Mouse (Mus musculus) lung, embryonic 15.5 days (tissue): ENCODE measurements around the gene Wfdc18. TPM values are rescaled to one million over a fixed set of nuclear protein-coding genes. Genes with fewer than 3 reads are reported as not detected.

Experiments
- ATAC-seq: fragments of 200-750 bp; cut with Nextera tagmentation; 2 replicates; pipeline ENCODE4 v1.8.0; 2017; ENCODE audit warnings: moderate number of reproducible peaks, borderline replicate concordance; ENCODE audit not compliant: low FRiP score, low TSS enrichment; ENCODE audit errors: extremely low read depth
- H3K27ac ChIP-seq: fragments of 300-500 bp; sonication (generic); 2 replicates; pipeline ENCODE4 v1.5.1; 2015; ENCODE audit warnings: moderate library complexity, mild to moderate bottlenecking, inconsistent platforms
- H3K27me3 ChIP-seq: fragments of 300-500 bp; sonication (generic); 2 replicates; pipeline ENCODE4 v1.6.1; 2015; ENCODE audit warnings: inconsistent platforms
- H3K36me3 ChIP-seq: fragments of 300-500 bp; sonication (generic); 2 replicates; pipeline ENCODE4 v1.6.1; 2015; ENCODE audit warnings: inconsistent platforms
- H3K4me1 ChIP-seq: fragments of 300-500 bp; sonication (generic); 2 replicates; pipeline ENCODE4 v1.6.1; 2015; ENCODE audit warnings: inconsistent platforms
- H3K4me2 ChIP-seq: fragments of 300-500 bp; sonication (generic); 2 replicates; pipeline ENCODE4 v1.6.1; 2015; ENCODE audit warnings: inconsistent platforms, mild to moderate bottlenecking, moderate library complexity
- H3K4me3 ChIP-seq: fragments of 300-500 bp; sonication (generic); 2 replicates; pipeline ENCODE4 v1.5.1; 2015; ENCODE audit warnings: mild to moderate bottlenecking, inconsistent platforms
- H3K9ac ChIP-seq: fragments of 300-500 bp; sonication (generic); 2 replicates; pipeline ENCODE4 v1.6.1; 2015; ENCODE audit warnings: inconsistent platforms
- H3K9me3 ChIP-seq: fragments of 300-500 bp; sonication (generic); 2 replicates; pipeline ENCODE4 v1.6.1; 2016; ENCODE audit warnings: inconsistent platforms
- WGBS: fragments of 180-500 bp; shearing (Covaris S2); methylation state at CpG from one replicate; pipeline ENCODE4 v1.1.7; 2015; 5-methylcytosine and 5-hydroxymethylcytosine counted together
- polyA plus RNA-seq: library from polyadenylated mRNA; unstranded; fragments of >200 nt; fragmentation: Nextera tagmentation; extraction: Ambion mirVana; gene quantifications from 2 replicates; pipeline ENCODE4 v1.2.1, GENCODE M21; 2015

Wfdc18 gene
- 1.4 and 2.4 TPM in 2 replicates for polyA plus RNA-seq

DNA sequence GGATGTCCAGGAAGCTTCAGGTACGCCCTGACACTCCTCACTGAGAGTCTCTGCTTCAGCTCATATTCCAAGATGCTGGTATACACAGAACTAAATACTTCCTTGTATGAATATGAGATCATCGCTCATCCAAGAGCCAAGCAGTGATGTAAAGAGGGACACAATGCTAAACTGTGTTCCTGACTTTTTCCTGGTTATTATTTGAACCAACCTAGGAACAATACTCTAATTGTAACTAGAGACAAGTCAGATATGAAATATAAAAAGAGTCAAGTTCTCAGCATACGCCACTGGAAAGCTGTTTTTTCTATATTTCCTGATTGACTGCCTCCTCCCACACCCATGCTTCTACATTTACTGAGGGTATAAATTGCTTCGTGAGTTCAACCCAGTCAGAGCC, at the start of gene Wfdc18:
Gene Wfdc18 (plus strand): TSS at position 301 of the 400 bp plus-strand sequence.
- H3K36me3 ChIP-seq: no peaks in the 10 kb centered on the region
- no peaks in the 10 kb centered on the region for H3K4me1 ChIP-seq
- no peak for ATAC-seq
- no peak within 1 kb of the TSS for H3K4me3 ChIP-seq
- WGBS: 64% methylated on average over 4 of the region's 4 CpGs
- no peak within 1 kb of the TSS for H3K27ac ChIP-seq
- H3K9ac ChIP-seq: no peak within 1 kb of the TSS
- H3K4me2 ChIP-seq: no peak within 1 kb of the TSS
- no peaks in the 10 kb centered on the region for H3K27me3 ChIP-seq
- H3K9me3 ChIP-seq: no peaks in the 10 kb centered on the region

- Histone ChIP-seq H3K4me2 (no peak within 1 kb of the TSS), H3K27ac (no peak within 1 kb of the TSS), H3K9me3 (no peaks in the 10 kb centered on the region), H3K4me1 (no peaks in the 10 kb centered on the region), H3K4me3 (no peak within 1 kb of the TSS), H3K9ac (no peak within 1 kb of the TSS), H3K36me3 (no peaks in the 10 kb centered on the region), H3K27me3 (no peaks in the 10 kb centered on the region)
- no peak for ATAC-seq
- WGBS: 67% methylated on average over 6 of the region's 6 CpGs
These were observed 46.6 kb upstream of the Wfdc18 start, which contains the start of gene Ccl4 for GRCm38 (mm10) chr11:83662204-83662603. Ccl4 (plus strand) TSS chr11:83662584.

DNA sequence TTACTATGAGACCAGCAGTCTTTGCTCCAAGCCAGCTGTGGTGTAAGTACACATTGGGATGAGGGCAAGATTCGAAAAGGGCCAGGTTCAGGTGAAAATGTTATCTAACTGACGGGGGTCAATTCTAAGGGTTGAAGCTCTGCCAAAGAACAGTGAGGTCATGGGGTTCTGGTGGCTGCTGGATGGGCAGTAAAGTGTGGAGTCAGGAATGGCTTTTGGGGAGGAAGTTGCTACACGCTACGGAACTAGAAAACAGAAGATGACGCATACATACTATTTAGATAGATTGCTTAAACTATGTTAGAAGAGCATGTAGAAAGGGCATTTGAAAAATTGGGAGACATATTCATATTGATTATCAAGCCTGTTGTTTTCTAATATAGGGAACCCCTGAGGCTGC, 45.3 kb upstream of the Wfdc18 start:
- no peak for ATAC-seq
- WGBS: 50% methylated on average over 5 of the region's 5 CpGs

DNA sequence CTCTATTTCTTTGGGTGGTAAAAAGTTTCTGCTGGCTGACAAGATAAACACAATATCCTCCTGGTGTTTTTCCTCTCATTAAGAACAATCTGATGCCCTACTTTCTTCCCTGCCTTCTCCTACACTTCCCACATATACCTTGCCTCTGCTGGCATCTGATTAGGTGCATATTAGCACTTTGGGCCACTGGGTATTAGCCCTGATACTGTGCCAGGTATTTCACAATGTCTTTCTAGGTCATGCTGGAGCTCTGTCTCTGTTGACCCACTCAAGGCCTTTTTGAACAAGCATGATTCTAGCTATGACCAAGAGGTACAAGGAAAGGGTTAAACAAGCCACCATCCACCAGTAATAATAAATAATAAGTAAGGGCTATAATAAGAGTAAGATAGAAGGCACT, 37.1 kb upstream of the Wfdc18 start:
- ATAC-seq: no peak
- H3K4me2 ChIP-seq: no peak overlapping the region
- H3K27me3 ChIP-seq: no peaks in the 10 kb centered on the region
- no peaks in the 10 kb centered on the region for H3K4me1 ChIP-seq
- no peaks in the 10 kb centered on the region for H3K36me3 ChIP-seq
- H3K9ac ChIP-seq: no peak overlapping the region
- no peaks in the 10 kb centered on the region for H3K9me3 ChIP-seq
- H3K27ac ChIP-seq: no peak overlapping the region
- no peak overlapping the region for H3K4me3 ChIP-seq

More for the DNA sequence above, 45.3 kb upstream of the Wfdc18 start:
- H3K4me1 ChIP-seq: no peaks in the 10 kb centered on the region
- no peak overlapping the region for H3K4me2 ChIP-seq
- H3K9ac ChIP-seq: no peak overlapping the region
- H3K36me3 ChIP-seq: no peaks in the 10 kb centered on the region
- H3K27ac ChIP-seq: no peak overlapping the region
- no peaks in the 10 kb centered on the region for H3K27me3 ChIP-seq
- H3K4me3 ChIP-seq: no peak overlapping the region
- no peaks in the 10 kb centered on the region for H3K9me3 ChIP-seq

- H3K9ac ChIP-seq: no peak overlapping the region
- 79% methylated on average over 1 of the region's 1 CpGs for WGBS
- H3K4me3 ChIP-seq: no peak overlapping the region
- H3K27me3 ChIP-seq: no peaks in the 10 kb centered on the region
- no peaks in the 10 kb centered on the region for H3K9me3 ChIP-seq
- no peak overlapping the region for H3K4me2 ChIP-seq
- ATAC-seq: no peak
- no peaks in the 10 kb centered on the region for H3K4me1 ChIP-seq
- H3K36me3 ChIP-seq: no peaks in the 10 kb centered on the region
- H3K27ac ChIP-seq: no peak overlapping the region
These were observed 33.1 kb upstream of the Wfdc18 start for GRCm38 (mm10) chr11:83675665-83676064.

DNA sequence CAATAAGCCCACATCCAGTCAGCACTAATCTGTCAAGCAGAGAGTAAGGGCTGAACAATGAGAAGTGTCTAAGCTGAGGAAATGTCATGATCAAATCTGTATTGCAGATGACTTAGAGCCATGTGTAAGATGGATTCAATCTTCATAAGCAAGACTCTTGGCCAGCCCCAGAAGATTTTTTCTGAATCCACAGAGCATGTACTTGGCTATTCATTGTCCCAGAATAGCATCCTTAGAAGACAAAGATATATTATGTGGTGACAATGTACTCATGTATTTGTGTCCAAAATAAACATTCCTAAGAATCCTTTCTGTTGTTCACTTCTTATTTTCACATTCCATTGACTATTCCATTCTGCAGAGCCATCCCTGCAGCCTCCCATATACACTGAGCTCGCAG, 18.9 kb upstream of the Wfdc18 start:
- no peak overlapping the region for H3K9ac ChIP-seq
- H3K4me1 ChIP-seq: no peaks in the 10 kb centered on the region
- H3K4me2 ChIP-seq: no peak overlapping the region
- H3K27ac ChIP-seq: no peak overlapping the region
- WGBS: 64% methylated on average over 1 of the region's 1 CpGs
- H3K4me3 ChIP-seq: no peak overlapping the region
- no peaks in the 10 kb centered on the region for H3K9me3 ChIP-seq
- no peaks in the 10 kb centered on the region for H3K36me3 ChIP-seq
- H3K27me3 ChIP-seq: no peaks in the 10 kb centered on the region
- no peak for ATAC-seq

- Histone ChIP-seq H3K27me3 (no peaks in the 10 kb centered on the region), H3K4me2 (no peak overlapping the region), H3K36me3 (no peaks in the 10 kb centered on the region), H3K9me3 (no peaks in the 10 kb centered on the region), H3K4me3 (no peak overlapping the region), H3K27ac (no peak overlapping the region), H3K9ac (no peak overlapping the region), H3K4me1 (no peaks in the 10 kb centered on the region)
- ATAC-seq: no peak
- WGBS: 53% methylated on average over 1 of the region's 1 CpGs
These were observed 16.8 kb upstream of the Wfdc18 start for GRCm38 (mm10) chr11:83692008-83692407.

DNA sequence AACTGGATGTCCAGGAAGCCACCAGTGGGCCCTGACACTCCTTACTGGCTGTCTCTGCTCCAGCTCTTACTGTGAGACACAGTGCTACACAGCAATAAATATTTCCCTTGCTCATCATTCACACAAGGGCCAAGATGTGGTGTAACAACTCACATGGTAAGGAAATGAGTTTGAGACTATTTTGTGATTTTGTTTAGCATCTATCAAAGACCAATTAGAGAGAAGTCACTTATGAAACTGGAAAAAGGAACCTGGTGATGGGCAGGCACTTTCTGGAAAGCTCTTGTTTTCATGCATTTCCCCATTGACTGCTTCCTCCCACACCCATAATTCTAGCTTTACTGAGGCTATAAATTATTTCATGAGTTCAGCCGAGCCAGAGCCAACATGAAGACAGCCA, 5.1 kb upstream of the Wfdc18 start, which contains the start of gene Wfdc17:
Gene Wfdc17 (plus strand): TSS at position 287 of the 400 bp plus-strand sequence.
- H3K27ac ChIP-seq: no peak within 1 kb of the TSS
- no peaks in the 10 kb centered on the region for H3K9me3 ChIP-seq
- WGBS: 28% methylated on average over 1 of the region's 1 CpGs
- H3K4me3 ChIP-seq: no peak within 1 kb of the TSS
- H3K36me3 ChIP-seq: no peaks in the 10 kb centered on the region
- no peak for ATAC-seq
- no peak within 1 kb of the TSS for H3K9ac ChIP-seq
- no peak within 1 kb of the TSS for H3K4me2 ChIP-seq
- H3K4me1 ChIP-seq: no peaks in the 10 kb centered on the region
- H3K27me3 ChIP-seq: no peaks in the 10 kb centered on the region

DNA sequence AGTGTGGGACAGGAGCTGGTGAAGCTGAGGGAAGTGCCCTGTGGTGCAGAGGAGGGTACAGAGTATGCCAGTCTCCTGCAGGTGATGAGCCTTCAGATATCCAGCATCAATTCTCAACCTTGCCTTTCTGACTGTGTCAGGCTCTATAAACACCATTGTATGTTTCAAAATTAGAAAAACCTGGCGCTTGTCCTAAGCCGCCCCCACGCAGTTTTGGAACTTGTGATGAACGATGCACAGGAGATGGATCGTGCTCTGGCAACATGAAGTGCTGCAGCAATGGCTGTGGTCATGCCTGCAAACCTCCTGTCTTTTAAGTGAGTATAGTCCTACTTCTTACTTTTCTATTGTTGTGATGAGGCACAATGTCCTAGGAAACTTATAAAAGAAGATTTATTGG, 868 bp downstream of the Wfdc18 start:
- no peaks in the 10 kb centered on the region for H3K4me1 ChIP-seq
- no peak for ATAC-seq
- no peak overlapping the region for H3K4me2 ChIP-seq
- no peaks in the 10 kb centered on the region for H3K27me3 ChIP-seq
- WGBS: 86% methylated on average over 5 of the region's 5 CpGs
- H3K36me3 ChIP-seq: no peaks in the 10 kb centered on the region
- no peaks in the 10 kb centered on the region for H3K9me3 ChIP-seq
- no peak overlapping the region for H3K27ac ChIP-seq
- no peak overlapping the region for H3K4me3 ChIP-seq
- H3K9ac ChIP-seq: no peak overlapping the region

DNA sequence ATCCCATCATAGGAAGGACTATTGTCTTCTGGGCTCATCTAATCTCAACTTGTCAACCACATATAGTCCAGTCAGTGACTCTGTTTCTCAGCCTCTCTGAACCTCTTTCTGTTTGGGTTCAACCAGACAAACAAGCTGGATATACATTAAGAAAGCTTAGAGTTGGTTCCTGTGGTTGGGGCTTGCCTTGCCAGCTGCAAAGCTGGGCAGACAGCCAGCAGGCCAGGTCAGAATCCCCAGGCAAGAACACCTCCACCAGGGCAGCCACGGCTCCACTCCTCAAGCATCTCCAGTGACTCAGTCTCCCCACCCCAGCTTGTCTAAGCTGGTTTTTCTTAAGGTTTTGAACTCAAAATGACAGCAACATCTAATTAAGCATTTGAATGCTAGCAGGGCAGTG, 3.9 kb downstream of the Wfdc18 start:
- Histone ChIP-seq H3K36me3 (no peaks in the 10 kb centered on the region), H3K4me2 (no peak overlapping the region), H3K9ac (no peak overlapping the region), H3K27me3 (no peaks in the 10 kb centered on the region), H3K4me1 (no peaks in the 10 kb centered on the region), H3K9me3 (no peaks in the 10 kb centered on the region), H3K27ac (no peak overlapping the region), H3K4me3 (no peak overlapping the region)
- WGBS: 56% methylated on average over 1 of the region's 1 CpGs
- ATAC-seq: no peak

- no peaks in the 10 kb centered on the region for H3K4me1 ChIP-seq
- no peak for ATAC-seq
- H3K27ac ChIP-seq: no peak overlapping the region
- no peak overlapping the region for H3K4me3 ChIP-seq
- H3K4me2 ChIP-seq: no peak overlapping the region
- 74% methylated on average over 2 of the region's 2 CpGs for WGBS
- H3K27me3 ChIP-seq: no peaks in the 10 kb centered on the region
- H3K36me3 ChIP-seq: no peaks in the 10 kb centered on the region
- H3K9me3 ChIP-seq: no peaks in the 10 kb centered on the region
- no peak overlapping the region for H3K9ac ChIP-seq
These were observed 5.1 kb downstream of the Wfdc18 start for GRCm38 (mm10) chr11:83713925-83714324.

DNA sequence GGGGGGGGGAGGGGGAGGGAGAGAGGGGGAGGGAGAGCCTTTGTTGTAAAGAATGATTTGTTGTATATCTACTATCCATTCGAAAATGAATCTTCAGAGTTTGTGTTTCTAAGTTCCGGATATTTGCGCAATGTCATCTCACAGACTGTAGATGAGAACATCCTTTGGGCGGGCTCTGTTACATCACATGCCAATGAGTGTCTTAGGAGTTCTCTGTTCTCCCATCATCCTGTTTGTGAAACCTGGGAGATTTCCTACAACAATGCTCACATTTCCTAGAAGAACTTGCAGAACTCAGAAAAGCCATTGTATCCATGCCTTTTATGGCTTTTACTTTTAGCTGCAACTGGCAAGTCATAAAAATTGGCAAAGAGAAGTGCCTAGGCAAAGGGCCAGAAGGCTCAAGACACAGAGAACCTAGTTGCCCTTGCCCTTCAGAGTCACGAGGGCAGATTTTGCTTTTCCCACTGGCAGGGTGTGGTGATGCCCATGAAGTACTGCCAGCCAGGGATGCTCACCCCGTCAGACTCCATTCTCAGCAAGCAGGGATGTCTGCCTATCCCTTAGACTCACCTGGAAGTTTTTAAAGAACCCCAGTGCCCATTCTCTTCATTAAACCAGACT, 8.3 kb downstream of the Wfdc18 start:
- Histone ChIP-seq H3K36me3 (no peaks in the 10 kb centered on the region), H3K4me3 (no peak overlapping the region), H3K9ac (no peak overlapping the region), H3K27ac (no peak overlapping the region), H3K4me2 (no peak overlapping the region), H3K9me3 (no peaks in the 10 kb centered on the region), H3K27me3 (no peaks in the 10 kb centered on the region), H3K4me1 (no peaks in the 10 kb centered on the region)
- WGBS: 76% methylated on average over 6 of the region's 6 CpGs
- no peak for ATAC-seq

DNA sequence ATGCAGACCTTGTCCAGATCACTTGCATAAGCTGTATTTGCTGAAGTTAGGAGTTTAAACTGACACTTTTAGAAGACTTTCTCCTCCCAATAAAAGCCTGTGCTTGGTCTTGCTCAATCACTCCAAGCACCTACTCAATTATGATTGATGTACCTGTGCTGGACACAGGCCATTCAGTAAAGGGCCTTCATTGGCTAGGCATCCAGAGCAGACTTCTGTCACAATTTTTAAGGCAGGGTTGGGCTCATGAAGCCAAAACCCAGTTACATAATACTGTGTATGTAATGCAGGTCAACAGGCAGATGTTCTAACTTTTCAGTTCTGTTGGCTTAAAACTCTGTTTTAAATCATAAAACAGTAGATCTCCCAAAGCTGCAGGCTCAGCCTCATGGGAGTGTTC, 12.0 kb downstream of the Wfdc18 start:
- no peaks in the 10 kb centered on the region for H3K27me3 ChIP-seq
- H3K9me3 ChIP-seq: no peaks in the 10 kb centered on the region
- no peaks in the 10 kb centered on the region for H3K36me3 ChIP-seq
- H3K4me3 ChIP-seq: no peak overlapping the region
- H3K4me1 ChIP-seq: no peaks in the 10 kb centered on the region
- ATAC-seq: no peak
- no peak overlapping the region for H3K27ac ChIP-seq
- no peak overlapping the region for H3K9ac ChIP-seq
- no peak overlapping the region for H3K4me2 ChIP-seq
